Mouse (Mus musculus) c-Kit-negative CD71-positive TER-119-positive erythroid progenitor cells, embryonic 14.5 days (primary cell): ENCODE measurements around the gene Olfr1053.
"Not testable (repeated sequence)": the region's sequence is repeated elsewhere in the genome, so short reads cannot be mapped to it uniquely, and the experiment has no call there.

ENCODE experiments used
- DNase-seq: peaks from one replicate; pipeline ENCODE4 v3.0.0-alpha.2; 2013; ENCODE audit warnings: low read depth, low spot score

The Olfr1053 gene

DNA sequence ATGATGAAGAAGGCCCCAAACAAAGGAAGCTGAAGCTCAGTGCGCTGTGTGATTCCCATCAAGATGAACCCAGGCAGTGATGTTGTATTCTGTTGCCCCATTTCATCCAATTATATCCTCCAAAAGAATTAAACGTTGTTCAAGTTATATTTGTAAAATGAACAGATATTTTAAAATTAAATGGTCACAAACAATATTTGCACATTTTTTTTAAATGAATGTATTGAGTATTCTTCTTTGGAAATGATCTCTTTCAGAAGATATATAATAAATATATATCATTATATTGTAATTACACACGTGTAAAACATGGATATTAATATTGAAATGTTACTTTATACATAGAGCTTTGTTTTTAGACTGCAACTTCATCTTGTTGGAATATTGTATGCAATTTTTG lies at the start of gene Olfr1053:
Gene Olfr1053 (minus strand): TSS at position 101 of the 400 bp plus-strand sequence.
- no peak for DNase-seq

DNA sequence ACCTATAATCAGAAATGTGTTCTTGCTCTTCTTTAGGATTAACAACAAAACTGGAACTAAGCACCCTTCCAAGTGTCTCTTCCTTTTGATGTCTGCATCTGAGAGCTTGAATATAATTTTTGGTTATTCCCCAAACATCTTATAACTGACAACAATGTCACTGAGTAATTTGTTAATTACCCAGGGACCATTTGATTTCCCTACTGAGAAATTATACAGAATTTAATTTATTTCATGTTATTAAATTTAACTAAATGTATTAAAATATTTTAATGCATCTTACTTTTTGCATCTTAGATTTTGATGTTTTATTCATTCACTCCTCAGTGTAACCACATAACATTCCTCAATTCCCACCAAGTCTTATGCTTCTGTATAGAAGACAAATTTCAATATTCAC lies 47.3 kb upstream of the Olfr1053 start, which contains the start of gene Olfr1056:
Gene Olfr1056 (minus strand): TSS at position 101 of the 400 bp plus-strand sequence.
- no peak for DNase-seq

DNA sequence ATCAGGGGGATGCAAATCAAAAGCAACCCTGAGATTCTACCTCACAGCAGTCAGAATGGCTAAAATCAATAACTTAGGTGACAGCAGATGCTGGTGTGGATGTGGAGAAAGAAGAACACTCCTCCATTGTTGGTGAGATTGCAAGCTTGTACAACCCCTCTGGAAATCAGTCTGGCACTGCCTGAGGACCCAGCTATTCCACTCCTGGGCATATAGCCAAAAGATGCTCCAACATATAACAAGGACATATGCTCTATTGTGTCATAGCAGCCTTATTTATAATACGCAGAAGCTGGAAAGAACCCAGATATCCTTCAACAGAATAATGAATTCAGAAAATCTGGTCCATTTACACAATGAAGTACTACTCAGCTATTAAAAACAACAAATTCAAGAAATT lies 36.7 kb upstream of the Olfr1053 start:
- DNase-seq, result not testable (repeated sequence)

GRCm38 (mm10) chr2:86350184-86350583 lies 35.1 kb upstream of the Olfr1053 start, which contains the start of gene Olfr1055:
TSS of gene Olfr1055 (minus strand) at chr2:86350284.
- DNase-seq, result no peak

GRCm38 (mm10) chr2:86335333-86335732 lies 20.2 kb upstream of the Olfr1053 start, which contains the start of gene Olfr1054:
TSS of gene Olfr1054 (minus strand) at chr2:86335433.
- no peak for DNase-seq

GRCm38 (mm10) chr2:86292155-86292554 lies 22.9 kb downstream of the Olfr1053 start, which contains the start of gene Olfr1052:
TSS of gene Olfr1052 (plus strand) at chr2:86292455.
- DNase-seq, result no peak

DNA sequence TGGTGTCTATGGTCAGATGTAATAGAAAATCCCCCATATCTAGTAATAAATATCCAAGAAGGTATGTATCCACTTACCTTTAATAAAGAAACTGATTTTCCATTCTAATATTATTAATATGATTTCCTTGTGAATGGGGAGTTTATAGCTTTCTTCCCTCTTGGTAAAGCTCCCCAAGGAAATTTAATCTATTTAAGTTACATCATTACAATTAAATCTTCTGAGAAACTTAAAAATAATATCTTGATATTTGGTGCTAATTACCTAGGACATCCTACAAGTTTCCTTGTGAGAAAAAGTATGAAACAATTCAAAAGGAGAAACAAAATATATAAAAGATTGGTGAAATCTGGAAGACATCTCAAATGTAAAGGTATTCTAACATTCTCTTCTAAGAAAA lies 36.1 kb downstream of the Olfr1053 start, which contains the start of gene Olfr1051:
Gene Olfr1051 (minus strand): TSS at position 101 of the 400 bp plus-strand sequence.
- not testable (repeated sequence) for DNase-seq
